Comparison of ENCODE assay signal across 9 mouse cellular contexts in the genomic region with DNA sequence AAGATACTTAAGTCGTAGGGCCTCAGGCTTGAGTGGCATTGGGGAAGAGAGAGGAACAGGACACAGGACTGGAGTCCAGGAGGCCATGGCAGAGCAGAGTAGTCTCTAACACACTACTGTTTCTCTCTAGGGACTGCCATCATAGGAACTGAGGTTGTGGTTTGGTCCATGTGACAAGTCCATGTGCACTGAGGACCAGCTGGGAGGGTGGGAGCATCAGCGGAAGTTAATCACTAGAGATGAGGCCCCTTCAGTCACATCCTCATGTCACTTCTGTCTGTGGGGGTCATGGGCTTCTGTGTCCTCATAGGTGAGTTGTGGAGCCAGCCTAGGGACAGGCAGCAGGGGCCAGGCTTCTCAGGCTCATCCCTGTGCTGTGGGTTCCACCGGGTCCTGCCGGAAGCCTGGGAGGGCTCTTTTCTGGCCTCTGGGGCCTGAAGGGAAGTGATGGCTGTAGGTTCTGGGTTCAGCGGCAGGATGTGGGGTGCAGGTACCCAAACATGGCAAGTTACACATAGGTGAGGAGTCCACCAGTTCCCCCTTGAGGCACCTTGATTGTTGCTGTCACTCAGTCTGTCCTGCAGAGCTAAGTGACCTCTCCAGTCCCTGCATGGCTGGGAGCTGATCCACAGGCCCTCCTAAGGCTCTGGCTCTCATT. TPM values are rescaled to one million over a fixed set of nuclear protein-coding genes. Genes with fewer than 3 reads are reported as not detected.
A peak's percentile ranks its signal among the peaks of the same experiment; 100 is the strongest.
DNase-seq lines count a peak whose midpoint lies in the region; ATAC-seq and TF ChIP-seq lines count a peak whose summit lies in the region.
"Had no signal": no experiment of that assay in that cellular context is flagged by ENCODE, and none has a peak within 500 bp of the region (broad histone marks: within the 10 kb centered on the region; RNA-seq: fewer than 3 reads in every experiment).

No protein-coding gene starts in this region.

- WGBS in heart, embryonic 13.5 days, result 71% methylated on average over 5 of the region's 5 CpGs
- 21% methylated on average over 5 of the region's 5 CpGs for WGBS in bone marrow, adult 2 months
- 57% methylated on average over 5 of the region's 5 CpGs for WGBS in liver, embryonic 13.5 days (ENCODE audit: insufficient replicate concordance)

- TF ChIP-seq CTCF in bone marrow, adult 2 months (IDR thresholded peaks at IDR 0.05; ENCODE audit: control insufficient read depth, insufficient read depth, low read length), result no peak

- no peaks in the 10 kb centered on the region for H3K9me3 ChIP-seq in heart, embryonic 13.5 days
- H3K9me3 ChIP-seq in liver, embryonic 13.5 days (replicated peaks), result no peaks in the 10 kb centered on the region

- H3K27ac ChIP-seq in heart, embryonic 13.5 days (replicated peaks), result 0 out of 2 replicates have a peak overlapping the region, but pooled peaks have one; percentile 32
- peak overlapping the region; percentile 31 for H3K27ac ChIP-seq in bone marrow, adult 2 months (ENCODE audit: control insufficient read depth, insufficient read depth, low read depth, low read length, poor library complexity)
- peak overlapping the region; percentile 96 for H3K27ac ChIP-seq in liver, embryonic 13.5 days

- DNase-seq in heart, adult 8-10 months (ENCODE audit: low spot score), result no peak
- DNase-seq in CD4-positive helper T cell, adult 2 months (ENCODE audit: low read depth, low spot score), result peak; percentile 34
- no peak for DNase-seq in liver, embryonic 13.5 days
- no peak for DNase-seq in frontal cortex, adult 2 months (ENCODE audit: extremely low spot score in 1 of 2, low spot score in 1 of 2)
- no peak for DNase-seq in adrenal gland, adult 8-10 months
- DNase-seq in cerebellum, postnatal 25 days, result no peak
- DNase-seq: gastrocnemius, postnatal 10 days had no signal

- no peak for TF ChIP-seq POLR2A in bone marrow, adult 2 months (IDR thresholded peaks at IDR 0.05; ENCODE audit: borderline replicate concordance, control insufficient read depth, low read depth, low read length)

- no peaks in the 10 kb centered on the region for H3K27me3 ChIP-seq in heart, embryonic 13.5 days (replicated peaks)
- no peaks in the 10 kb centered on the region for H3K27me3 ChIP-seq in liver, embryonic 13.5 days

- H3K4me3 ChIP-seq in heart, embryonic 13.5 days, result no peak overlapping the region
- no peak overlapping the region for H3K4me3 ChIP-seq in bone marrow, adult 2 months (replicated peaks; ENCODE audit: control insufficient read depth, low read depth, low read length)
- H3K4me3 ChIP-seq in liver, embryonic 13.5 days (replicated peaks), result peak overlapping the region; percentile 98

- peaks cover 79% of the 10 kb centered on the region for H3K36me3 ChIP-seq in heart, embryonic 13.5 days
- peaks cover 81% of the 10 kb centered on the region for H3K36me3 ChIP-seq in liver, embryonic 13.5 days

- H3K4me2 ChIP-seq in heart, embryonic 13.5 days, result no peak overlapping the region; the same call in 1 of the 2 replicates
- H3K4me2 ChIP-seq in liver, embryonic 13.5 days, result peak overlapping the region; percentile 88

- peak overlapping the region; percentile 63; the same call in 1 of the 2 replicates for H3K9ac ChIP-seq in heart, embryonic 13.5 days
- peak overlapping the region; percentile 100 for H3K9ac ChIP-seq in liver, embryonic 13.5 days

- peaks cover 65% of the 10 kb centered on the region for H3K4me1 ChIP-seq in heart, embryonic 13.5 days
- peaks cover 12% of the 10 kb centered on the region for H3K4me1 ChIP-seq in bone marrow, adult 2 months (ENCODE audit: control insufficient read depth, insufficient read depth, low read length)
- H3K4me1 ChIP-seq in liver, embryonic 13.5 days (replicated peaks), result peaks cover 91% of the 10 kb centered on the region

- no peak for ATAC-seq in heart, embryonic 13.5 days (ENCODE audit: extremely low read depth, insufficient number of reproducible peaks, low FRiP score, low TSS enrichment)
- no peak for ATAC-seq in liver, embryonic 13.5 days (ENCODE audit: low read depth)

RNA-seq across cellular contexts. Expression of a gene that starts 10.0 kb away (rescaled TPM):
- 36.4 and 37.9 TPM in 2 replicates for polyA plus RNA-seq in heart, embryonic 13.5 days (2015; fragmentation: Nextera tagmentation; extraction: Ambion mirVana)
- total RNA-seq in heart, adult 8-10 months (2022), result 10 to 100 TPM; 49.2 to 62.8 (median 56.5) TPM
- polyA plus RNA-seq in bone marrow, adult 2 months (2011; ENCODE audit: insufficient read depth, insufficient read length, low replicate concordance, missing spikeins), result 75.7 and 150 TPM in 2 replicates
- 33.5 and 34.7 TPM in 2 replicates for polyA plus RNA-seq in liver, embryonic 13.5 days (2015; fragmentation: Nextera tagmentation; extraction: Ambion mirVana)
- polyA plus RNA-seq in frontal cortex, adult 2 months (2012; rRNA removed), result 76.6 and 86.3 TPM in 2 replicates
- 100 to 1,000 TPM in 2 of 4 experiments, 10 to 100 TPM in 2; 72.3 to 125 (median 90.3) TPM for total RNA-seq in adrenal gland, adult 8-10 months (2022)

RNA-seq across cellular contexts. Expression of a gene that starts 10.5 kb away (rescaled TPM):
- polyA plus RNA-seq in heart, embryonic 13.5 days (2015; fragmentation: Nextera tagmentation; extraction: Ambion mirVana), result 53.3 and 62.1 TPM in 2 replicates
- total RNA-seq in heart, adult 8-10 months (2022), result 10 to 100 TPM; 10.3 to 17.1 (median 14.7) TPM
- 1.7 and 5.8 TPM in 2 replicates for polyA plus RNA-seq in bone marrow, adult 2 months (2011; ENCODE audit: insufficient read depth, insufficient read length, low replicate concordance, missing spikeins)
- 53.5 and 57.2 TPM in 2 replicates for polyA plus RNA-seq in liver, embryonic 13.5 days (2015; fragmentation: Nextera tagmentation; extraction: Ambion mirVana)
- polyA plus RNA-seq in frontal cortex, adult 2 months (2012; rRNA removed), result 29.1 and 31.9 TPM in 2 replicates
- 100 to 1,000 TPM; 238 to 291 (median 243) TPM for total RNA-seq in adrenal gland, adult 8-10 months (2022)

RNA-seq across cellular contexts. Expression of a gene that starts 20.9 kb away (rescaled TPM):
- polyA plus RNA-seq in heart, embryonic 13.5 days (2015; fragmentation: Nextera tagmentation; extraction: Ambion mirVana), result 621 and 687 TPM in 2 replicates
- 100 to 1,000 TPM; 763 to 919 (median 846) TPM for total RNA-seq in heart, adult 8-10 months (2022)
- polyA plus RNA-seq in bone marrow, adult 2 months (2011; ENCODE audit: insufficient read depth, insufficient read length, low replicate concordance, missing spikeins), result 1,765 and 2,445 TPM in 2 replicates
- polyA plus RNA-seq in liver, embryonic 13.5 days (2015; fragmentation: Nextera tagmentation; extraction: Ambion mirVana), result 792 and 836 TPM in 2 replicates
- polyA plus RNA-seq in frontal cortex, adult 2 months (2012; rRNA removed), result 2,217 and 2,507 TPM in 2 replicates
- total RNA-seq in adrenal gland, adult 8-10 months (2022), result 1,000 to 10,000 TPM; 1,106 to 1,181 (median 1,155) TPM

RNA-seq across cellular contexts. Expression of a gene that starts 22.4 kb away (rescaled TPM):
- 527 and 606 TPM in 2 replicates for polyA plus RNA-seq in heart, embryonic 13.5 days (2015; fragmentation: Nextera tagmentation; extraction: Ambion mirVana)
- 1,000 to 10,000 TPM in 3 of 4 experiments, 100 to 1,000 TPM in 1; 949 to 1,112 (median 1,023) TPM for total RNA-seq in heart, adult 8-10 months (2022)
- polyA plus RNA-seq in bone marrow, adult 2 months (2011; ENCODE audit: insufficient read depth, insufficient read length, low replicate concordance, missing spikeins), result 72.4 and 80.0 TPM in 2 replicates
- polyA plus RNA-seq in liver, embryonic 13.5 days (2015; fragmentation: Nextera tagmentation; extraction: Ambion mirVana), result 241 and 294 TPM in 2 replicates
- polyA plus RNA-seq in frontal cortex, adult 2 months (2012; rRNA removed), result 380 and 448 TPM in 2 replicates
- 100 to 1,000 TPM; 192 to 257 (median 232) TPM for total RNA-seq in adrenal gland, adult 8-10 months (2022)

RNA-seq across cellular contexts. Expression of a gene that starts 24.5 kb away (rescaled TPM):
- polyA plus RNA-seq in heart, embryonic 13.5 days (2015; fragmentation: Nextera tagmentation; extraction: Ambion mirVana), result 0.90 and 0.94 TPM in 2 replicates
- total RNA-seq in heart, adult 8-10 months (2022), result 1 to 10 TPM; 2.2 to 3.1 (median 2.2) TPM
- polyA plus RNA-seq in bone marrow, adult 2 months (2011; ENCODE audit: insufficient read depth, insufficient read length, low replicate concordance, missing spikeins), result 0.17 TPM in 1 of 2 replicates, not detected in the other
- 0.13 and 0.24 TPM in 2 replicates for polyA plus RNA-seq in liver, embryonic 13.5 days (2015; fragmentation: Nextera tagmentation; extraction: Ambion mirVana)
- polyA plus RNA-seq in frontal cortex, adult 2 months (2012; rRNA removed), result 46.2 and 52.2 TPM in 2 replicates
- total RNA-seq in adrenal gland, adult 8-10 months (2022), result 1 to 10 TPM; 1.5 to 6.8 (median 4.3) TPM

Comparison
In these comparisons a context has a peak if more than half of its experiments do, and no peak if none do; other contexts are left out.
1. H3K27ac ChIP-seq: peak in every context shown above with its lines; median percentile 96 in liver, embryonic 13.5 days; 32 in heart, embryonic 13.5 days; 31 in bone marrow, adult 2 months.